Mouse (Mus musculus): ENCODE measurements around the gene Colgalt1.

Colgalt1 gene

DNA sequence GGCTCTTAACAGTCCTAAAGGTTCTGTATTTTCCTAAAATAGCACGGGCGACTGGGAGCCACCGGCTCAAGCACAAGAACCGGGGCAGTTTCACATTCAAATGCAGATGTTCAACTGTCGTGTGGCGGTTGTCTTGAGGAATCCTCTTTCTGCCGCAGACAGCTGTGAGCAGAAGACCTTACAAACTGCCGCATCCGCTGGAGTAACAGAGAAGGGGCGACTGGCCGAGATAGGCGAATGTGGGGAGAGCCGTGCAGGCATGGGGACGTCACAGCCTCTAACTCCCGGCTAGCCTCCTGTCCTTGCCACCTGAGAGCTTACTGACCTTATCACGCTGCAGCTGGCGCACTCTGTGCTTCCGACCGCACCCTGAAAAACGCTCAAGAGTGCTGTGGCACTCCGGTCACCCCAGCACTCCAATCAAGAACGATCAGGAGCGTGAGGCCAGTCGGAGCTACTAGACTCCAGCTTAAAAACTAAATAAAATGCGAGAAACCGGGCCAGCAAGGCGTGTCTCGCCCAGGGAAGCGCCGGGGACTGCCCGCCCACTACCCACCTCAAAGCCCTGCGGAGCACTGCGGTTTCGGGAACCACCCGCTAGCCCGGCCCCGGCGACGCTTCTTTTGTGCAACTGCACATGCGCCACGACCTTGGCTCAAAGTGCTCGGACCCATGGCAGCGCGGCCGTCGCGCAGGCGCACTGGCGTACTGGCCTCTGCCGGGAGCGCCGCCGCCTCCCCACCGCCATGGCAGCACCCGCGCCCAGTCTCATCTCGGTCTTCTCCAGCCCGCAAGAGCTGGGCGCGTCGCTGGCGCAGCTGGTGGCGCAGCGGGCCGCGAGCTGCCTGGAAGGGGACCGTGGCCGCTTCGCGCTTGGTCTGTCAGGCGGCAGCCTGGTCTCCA lies 19.1 kb upstream of the Colgalt1 start, which contains the start of gene Pgls:
Gene Pgls, plus strand, starts transcription at position 706 of the 903 bp plus-strand sequence.
- DNase-seq, result peak; percentile 96 to 98

DNA sequence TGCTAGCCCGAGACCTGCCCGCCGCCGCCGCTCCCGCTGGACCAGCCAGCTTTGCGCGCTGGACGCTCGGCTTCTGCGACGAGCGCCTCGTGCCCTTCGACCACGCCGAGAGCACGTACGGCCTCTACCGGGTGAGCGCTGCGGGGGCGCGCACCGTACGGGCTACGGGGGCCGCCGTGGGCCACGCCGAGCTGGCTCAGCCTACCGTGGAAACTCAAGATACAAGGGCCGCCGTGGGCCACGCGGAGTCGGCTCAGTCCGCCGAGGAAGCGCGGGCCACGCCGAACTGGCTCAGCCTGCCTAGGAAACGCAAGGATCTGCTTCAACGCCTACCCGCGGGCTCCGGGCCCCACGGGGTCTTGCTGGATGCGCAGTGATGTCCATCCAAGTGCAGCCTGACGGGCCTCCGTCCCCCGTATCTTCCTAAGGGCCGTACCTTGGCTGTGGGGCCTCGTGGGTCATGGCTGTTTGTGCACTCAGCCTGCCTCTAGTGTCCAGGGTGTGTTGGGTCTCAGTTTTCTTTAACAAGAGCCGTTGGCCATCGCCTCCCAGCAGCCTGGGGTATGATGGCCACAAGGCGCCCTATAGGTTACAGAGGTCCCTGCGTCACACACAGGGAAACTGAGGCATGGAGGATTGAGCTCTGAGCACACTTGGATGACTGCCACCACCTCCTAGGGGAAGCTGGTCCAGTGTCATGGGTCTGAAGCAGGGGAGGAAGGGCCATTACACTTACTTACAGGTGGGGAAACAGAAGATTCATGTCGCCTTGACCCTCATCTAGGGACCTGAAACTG lies 18.2 kb upstream of the Colgalt1 start:
- DNase-seq, result peak; percentile 80 to 88

DNA sequence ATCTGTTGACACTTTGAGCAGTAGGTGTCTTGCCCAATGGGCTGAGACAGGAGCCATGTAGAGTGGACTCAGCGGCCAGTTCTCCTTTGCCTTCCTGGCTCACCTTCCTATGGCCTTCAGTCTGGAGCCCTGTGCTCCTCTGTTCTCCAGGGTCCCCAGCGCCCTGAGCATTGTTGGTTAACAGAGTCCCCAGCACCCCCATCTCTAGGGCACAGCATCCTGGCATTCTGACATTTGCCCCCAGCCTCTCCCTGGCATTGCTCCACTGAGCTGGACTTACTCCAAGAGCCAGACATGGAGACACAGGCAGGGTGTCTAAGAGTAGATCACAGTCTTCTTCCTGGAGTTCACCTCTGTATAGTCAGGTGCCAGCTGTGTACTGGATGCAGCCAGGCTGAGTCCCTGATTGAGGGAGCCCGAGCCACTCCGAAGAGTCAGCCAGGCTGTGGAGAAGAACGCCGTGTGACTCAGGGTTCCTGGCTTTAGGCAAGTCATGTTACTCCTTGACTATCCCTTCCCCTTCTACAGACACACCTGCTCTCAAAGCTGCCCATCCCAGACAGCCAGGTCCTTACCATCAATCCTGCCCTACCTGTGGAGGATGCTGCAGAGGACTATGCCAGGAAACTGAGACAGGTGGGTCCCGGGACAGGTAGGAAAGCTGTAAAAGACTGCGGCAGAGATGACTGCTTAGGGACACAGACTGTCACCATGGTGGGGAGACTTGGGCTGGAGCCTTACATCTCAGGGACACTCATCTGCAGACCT lies 17.1 kb upstream of the Colgalt1 start:
- peak; percentile 38 to 51 for DNase-seq

DNA sequence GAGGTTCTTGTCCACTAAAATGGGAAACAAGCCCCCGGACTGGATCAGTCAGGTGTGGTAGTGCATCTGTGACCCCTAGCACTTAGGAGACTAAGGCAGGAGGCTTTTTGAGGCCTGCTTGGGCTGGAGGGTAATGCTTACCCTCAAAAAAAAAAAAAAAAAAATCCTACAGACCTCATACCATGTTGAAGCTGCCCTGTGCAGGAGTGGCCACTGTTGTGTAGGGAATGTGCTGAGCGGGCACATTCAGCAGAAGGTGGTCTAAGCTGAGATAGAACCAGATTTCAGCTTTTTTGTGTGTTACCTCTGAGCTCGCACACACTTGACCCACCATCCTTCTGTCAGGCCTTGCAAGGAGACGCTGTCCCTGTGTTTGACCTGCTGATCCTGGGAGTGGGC lies 16.5 kb upstream of the Colgalt1 start:
- no peak for DNase-seq

DNA sequence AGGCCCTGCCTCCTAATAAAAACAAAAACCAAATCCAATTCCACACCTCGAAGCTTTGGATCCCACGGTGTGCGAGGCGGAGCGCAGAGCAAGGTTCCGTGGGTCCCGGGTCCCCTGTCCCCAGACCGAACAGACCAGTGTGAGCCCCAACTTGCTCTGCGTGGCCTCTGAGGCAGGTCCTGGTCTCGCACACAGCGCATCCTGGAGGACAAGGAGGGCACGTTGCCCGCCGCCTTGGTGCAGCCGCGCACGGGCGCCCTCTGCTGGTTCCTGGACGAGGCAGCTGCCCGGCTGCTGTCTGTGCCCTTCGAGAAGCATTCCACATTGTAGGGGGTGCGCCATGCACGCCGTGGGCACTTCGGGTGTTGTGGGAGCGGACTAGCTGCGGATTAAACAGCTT lies 14.9 kb upstream of the Colgalt1 start:
- peak; percentile 97 to 98 for DNase-seq

DNA sequence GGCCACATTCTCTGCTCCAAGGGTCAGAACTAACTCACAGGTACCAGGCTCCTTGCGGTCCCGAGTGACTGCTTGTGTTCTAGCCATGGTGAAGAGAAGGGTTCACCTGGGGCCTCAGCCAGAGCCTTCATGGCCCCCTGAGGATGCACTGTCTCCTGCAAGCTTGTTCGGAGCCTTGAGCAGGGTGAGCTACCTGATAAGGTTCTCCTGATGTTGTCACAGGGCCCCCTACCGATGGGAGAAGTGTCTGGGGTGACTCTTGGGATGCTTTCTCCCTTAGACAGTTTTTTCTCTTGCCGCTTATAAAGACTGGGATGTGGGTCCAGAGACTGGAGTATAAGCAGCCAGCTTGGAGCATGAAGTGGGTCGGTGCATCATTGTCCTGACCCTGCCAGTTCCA lies 14.4 kb upstream of the Colgalt1 start:
- DNase-seq, result no peak

DNA sequence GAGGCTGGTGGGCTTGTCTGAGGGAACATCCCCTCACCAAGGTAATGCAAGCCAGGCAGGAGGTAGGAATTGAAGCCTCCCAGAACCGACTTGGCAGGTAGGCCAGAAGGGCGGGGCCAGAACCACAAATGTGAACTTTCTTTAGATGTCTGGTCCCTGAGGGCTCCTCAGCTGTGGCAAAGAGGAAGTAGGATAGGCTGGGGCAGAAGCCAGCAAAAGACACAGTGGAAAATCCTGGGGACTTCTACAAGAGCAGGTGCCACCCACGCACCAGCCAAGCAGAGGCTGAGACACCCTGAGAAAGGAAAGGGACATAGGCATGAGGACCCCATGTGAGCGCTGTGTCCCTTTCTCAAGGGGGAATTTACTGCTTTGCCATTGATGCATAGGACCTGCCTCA lies 14.0 kb upstream of the Colgalt1 start:
- DNase-seq, result no peak

DNA sequence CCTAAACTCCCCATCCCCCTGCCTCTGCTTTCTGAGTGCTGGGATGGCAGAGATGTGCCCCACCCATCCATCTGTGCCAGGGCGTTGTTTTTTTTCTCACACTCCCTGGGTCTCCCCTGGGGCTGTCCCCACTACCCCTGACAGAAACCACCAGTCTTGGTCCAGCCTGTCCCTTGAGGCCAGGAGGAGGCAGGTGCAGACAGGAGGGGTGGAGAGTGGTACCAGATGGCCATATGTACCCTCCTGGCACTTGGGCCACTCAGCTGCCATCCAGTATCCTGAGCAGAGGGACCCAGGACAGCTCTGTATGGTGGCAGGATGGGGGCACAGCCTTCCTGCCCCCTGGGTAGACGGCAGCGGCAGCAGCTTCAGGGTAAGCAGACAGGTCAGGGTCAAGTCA lies 13.3 kb upstream of the Colgalt1 start, which contains the start of gene Fam129c:
Gene Fam129c, plus strand, starts transcription at position 198 of the 400 bp plus-strand sequence.
- no peak for DNase-seq

DNA sequence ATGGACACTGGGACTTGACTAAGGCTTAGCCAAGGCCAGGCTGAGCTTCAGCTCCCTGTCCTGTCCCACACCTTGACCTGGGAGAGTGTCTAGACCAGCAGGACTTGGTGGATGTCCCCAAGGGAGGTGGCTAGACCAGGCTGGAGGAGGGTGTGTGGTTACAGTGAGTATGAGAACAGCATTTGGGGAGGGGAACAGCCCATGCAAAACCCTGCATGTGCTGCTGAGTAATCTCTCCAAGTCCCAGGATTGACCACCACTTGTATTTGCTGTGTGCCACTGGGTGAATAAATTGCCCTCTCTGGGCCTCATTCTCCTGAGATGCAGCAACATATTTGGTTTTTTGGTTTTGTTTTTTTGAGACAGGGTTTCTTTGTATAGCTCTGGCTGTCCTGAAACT lies 12.4 kb upstream of the Colgalt1 start:
- DNase-seq, result no peak

DNA sequence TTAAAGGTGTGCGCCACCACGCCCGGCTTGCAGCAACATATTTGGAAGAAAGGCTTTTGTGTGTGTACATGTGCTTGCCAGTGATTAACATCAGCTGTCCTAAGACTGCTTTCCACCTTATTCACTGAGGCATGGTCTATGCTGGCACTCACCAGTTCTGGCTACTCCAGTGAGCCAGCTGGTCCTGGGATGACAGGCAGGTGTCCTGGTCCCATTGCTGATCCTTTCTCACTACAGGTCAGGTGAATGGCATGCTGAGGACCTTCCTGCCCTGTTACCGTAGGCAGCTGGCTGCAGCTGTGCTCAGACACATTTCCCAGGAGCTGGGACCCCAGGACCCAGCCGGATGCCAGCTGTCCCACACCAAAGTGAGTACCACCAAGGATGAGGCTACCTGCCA lies 12.0 kb upstream of the Colgalt1 start:
- peak in 1 of 2 experiments; percentile 41 for DNase-seq

DNA sequence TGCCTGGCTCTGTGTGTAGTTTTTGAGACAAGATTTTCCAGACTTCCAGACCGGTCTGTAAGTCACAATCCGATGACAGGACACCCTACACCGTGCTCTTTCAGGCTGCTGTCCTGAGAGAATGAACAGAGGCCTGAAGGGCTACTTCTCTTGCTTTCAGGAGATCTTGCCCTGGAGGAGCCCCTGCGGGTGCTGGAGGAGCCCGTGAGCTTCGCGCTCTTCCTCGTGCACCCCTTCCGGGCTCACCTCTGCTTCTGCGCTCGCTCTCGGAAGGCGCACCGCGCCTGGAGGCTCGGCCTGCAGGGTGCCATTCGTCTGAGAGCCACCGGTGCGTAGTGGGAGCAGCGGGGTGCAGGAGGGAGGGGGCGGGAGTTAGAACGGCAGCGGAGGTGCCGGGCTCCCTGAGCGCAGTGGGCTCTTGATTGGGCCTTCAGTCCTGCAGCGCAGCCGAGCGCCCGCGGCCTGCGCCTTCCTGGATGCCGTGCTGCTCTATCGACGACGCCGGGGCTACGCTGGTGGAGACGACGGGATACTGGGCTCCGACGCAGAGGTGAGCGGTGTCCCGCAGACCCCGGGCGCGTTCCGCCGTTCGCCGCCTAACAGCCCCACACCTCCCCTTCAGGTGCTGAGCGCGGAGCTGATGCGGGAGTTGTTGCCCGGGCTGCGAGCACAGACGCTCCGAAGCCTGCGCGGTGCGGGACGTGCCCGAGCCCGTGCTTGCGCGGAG lies 8.7 kb upstream of the Colgalt1 start:
- DNase-seq, result no peak

DNA sequence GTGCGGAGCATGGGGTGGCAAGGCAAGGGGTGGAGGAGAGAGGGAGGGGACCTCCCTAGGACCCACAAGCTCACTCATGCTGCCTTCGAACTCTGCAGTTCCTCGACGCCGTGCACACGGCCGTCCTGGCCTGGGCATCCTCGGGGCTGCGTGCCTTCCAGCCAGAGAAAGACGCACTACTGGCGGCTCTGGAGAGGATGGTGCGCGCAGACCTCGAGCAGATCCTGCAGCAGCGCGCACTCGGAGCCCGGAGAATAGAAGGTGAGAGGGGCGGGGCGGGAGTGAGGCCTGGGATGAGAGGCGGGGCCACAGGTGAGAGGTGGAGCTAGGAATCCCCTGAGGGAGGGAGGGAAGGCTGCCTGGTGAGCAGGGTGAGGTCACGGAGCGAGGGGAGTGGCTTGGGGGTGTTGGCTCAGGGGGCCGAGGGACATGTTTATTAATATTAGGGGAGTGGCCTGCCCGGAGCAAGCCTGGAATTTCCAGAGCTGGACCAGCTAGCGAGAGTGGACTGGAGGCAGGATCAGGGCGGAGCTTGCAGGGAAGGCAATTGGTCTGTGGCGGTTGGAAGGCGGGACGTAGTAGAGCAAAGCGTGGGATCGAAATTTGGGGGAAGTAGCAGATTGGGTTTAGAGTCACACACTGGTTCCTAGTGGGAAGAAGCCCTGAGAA lies 8.0 kb upstream of the Colgalt1 start:
- peak; percentile 38 to 61 for DNase-seq

DNA sequence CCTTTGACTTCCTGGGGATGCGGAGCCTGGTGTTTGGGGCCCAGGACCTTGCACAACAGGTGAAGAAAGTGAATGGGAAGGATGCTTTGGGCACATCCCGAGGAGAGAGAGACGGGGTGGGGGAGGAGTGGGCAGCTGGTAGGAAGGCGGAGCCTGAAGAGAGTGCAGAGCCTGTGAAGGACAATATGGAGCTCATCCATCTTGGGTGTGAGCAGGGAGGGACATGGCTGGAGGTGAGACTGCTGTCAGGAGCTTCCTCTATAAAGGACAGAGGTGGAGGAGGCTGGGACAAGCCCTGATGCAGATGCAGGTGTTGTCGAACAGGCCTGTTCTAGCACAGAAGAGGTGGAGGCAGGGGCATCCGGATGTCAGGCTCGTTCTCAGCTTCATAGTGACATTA lies 6.8 kb upstream of the Colgalt1 start:
- no peak for DNase-seq

DNA sequence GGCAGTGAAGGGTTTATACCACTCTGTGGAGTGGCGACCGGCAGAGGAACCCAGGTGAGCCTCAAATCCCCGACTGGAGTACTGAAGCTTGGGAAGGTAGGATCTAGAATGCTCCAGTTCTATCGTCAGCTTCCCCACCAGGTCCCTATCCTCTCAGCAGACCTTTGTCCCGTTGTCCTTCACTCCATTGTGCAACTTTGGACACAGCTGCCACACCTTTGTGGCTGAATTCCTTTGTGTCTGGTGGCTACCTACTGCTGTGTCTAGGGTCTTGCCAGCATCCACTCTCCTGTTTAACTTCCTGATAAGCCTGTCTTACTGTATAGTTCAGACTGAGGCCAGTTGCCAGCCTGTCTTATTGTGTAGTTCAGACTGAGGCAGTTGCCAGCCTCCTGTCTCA lies 1.3 kb downstream of the Colgalt1 start:
- no peak for DNase-seq

DNA sequence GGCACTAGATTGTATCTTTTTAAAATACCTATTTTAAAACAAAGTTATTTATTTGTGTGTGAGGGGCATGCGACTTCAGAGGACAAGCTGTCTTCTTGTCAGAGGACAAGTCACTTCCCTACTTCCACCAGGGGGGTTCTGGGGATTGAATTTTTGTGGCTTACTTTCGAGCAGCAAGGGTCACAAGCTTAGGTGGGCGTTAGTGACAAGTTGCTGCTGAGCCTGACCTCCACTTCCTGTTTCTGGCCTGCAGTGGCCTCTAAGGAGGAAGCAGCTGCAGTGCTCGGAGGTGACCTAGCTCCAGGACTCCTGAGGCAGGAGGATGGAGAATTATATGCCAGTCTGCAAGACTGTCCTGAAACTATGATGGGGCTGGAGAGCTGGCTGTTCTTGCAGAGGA lies 2.6 kb downstream of the Colgalt1 start:
- no peak for DNase-seq

DNA sequence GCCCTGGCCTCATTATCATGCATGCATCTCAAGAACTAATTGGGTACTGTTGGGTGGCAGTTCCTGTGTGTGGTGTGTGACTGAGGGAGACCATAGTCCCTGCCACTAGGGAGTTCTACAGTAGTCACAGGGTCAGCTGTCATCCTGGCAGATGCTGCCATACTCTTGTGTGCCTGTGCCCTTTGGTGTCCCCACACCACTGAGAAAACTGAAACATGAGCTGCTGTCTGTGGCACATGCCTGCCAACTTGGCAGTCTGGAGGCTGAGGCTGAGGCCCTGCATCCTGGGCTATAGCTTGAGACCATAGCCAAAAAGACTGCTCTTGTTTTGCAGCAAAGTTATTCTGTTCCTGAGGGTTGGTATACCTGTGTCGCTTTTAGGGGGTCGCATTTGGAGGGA lies 9.0 kb downstream of the Colgalt1 start:
- DNase-seq, result no peak

DNA sequence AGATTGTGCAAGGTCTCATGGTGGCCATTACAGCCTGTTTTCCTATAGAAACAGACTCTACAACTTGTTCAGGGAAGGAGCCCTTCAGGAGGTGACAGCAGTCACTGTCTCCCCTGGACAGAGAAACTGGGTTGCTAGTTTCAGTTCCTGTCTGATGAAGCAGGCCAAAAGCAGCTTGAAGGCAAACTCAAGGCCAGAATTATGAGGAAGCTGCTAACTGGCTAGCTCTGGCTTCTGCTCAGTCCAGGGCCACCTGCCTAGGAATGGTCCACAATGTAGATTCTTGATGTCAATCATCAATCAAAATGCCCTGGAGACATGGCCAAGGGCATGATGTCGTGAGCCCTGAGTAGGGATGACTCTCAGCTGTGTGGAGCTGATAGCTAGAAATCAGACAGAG lies 14.3 kb downstream of the Colgalt1 start:
- peak in 1 of 2 experiments; percentile 19 for DNase-seq

DNA sequence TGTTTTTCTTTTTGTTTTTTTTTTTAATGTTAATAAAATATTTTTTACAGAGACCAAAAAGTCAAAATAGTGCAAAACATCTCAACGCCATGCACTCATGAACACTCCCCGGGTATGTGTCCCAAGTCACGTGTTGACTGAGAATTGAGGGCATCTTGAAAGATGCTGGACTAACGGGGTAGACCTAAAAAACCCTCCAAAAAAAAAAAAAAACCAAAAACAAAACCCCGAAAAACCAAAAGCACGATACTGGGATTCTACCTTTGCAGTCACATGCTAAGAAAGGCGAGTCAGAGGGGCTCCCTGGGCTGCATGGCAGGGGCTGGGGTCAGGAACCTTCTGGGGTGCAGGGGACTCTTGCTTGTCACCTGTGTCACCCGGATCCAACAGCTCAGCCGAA lies 16.0 kb downstream of the Colgalt1 start:
- peak in 1 of 2 experiments; percentile 17 for DNase-seq

DNA sequence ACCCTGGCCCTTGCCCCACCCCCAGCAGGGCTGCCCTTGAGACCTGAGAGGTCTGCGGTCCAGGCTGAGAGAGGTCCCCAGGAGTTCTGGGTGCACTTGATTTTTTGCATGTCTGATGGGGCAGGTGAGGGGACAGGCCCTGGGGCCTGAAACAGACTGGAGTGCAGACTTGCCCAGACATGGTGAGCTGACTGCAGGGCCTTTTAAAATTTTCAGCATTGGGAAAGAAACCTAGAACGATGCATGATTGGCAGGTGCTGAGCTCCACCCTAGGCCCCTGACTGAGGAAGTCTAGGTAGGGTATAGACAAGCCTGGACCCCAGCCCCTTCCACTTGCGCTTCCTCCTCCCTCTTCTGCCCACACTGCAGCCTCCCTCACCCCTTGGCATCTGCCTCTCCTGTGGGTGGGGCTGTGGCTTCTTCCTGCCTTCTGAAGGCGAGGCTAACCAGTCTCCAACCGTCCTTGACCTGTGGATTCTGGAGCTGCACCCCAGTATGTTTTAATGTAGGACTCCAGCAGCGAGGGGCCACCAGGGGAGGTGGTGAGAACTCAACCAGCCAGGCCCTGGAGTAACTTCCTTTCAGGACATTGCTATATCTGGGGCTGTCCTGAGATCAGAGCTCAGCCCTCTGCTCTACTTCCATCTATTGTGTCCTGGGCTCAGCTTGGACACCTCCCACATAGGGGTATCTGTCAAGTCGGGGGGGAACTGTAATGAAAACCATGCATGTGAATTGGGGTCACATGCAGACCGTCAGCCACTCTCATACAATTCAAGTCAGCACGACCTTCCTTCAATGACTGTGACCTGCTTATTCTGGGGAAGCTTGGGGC lies 16.7 kb downstream of the Colgalt1 start:
- peak in 1 of 2 experiments; percentile 27 for DNase-seq

DNA sequence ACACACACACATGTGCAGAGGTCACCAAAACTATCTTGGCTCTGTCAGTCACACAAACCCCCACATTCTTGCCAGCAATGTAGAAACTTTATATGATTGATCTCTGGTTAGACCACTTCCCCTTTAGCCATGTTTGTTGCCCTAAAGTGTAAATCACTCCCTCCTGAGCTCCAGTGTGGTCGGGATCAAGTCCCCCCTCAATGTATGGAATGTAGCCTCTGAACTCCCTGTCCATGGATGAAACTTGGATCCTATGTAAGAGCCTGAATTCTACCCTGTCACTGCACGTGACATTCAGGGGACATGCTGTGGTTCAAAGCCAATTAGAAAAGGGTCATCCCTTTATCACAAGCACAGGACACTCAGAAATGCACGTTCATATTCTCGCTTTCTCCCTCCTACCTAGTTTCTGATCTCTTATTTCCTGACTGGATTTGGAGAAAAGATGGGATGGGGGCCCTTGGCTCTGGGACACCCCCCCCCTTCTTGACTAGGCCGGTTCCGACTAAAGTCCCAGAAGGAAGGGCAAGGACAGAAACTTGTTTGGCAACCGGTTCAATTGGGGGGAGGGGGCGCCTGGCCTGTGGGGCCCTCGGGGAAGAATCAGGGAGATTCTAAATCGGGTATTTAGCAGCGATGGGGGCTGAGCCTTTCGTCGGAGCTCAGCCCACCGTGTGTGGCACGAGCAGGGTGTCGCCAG lies 17.7 kb downstream of the Colgalt1 start:
- DNase-seq, result peak in 1 of 2 experiments; percentile 49
